Comparison of ENCODE assay signal across 21 mouse cellular contexts in the genomic region with DNA sequence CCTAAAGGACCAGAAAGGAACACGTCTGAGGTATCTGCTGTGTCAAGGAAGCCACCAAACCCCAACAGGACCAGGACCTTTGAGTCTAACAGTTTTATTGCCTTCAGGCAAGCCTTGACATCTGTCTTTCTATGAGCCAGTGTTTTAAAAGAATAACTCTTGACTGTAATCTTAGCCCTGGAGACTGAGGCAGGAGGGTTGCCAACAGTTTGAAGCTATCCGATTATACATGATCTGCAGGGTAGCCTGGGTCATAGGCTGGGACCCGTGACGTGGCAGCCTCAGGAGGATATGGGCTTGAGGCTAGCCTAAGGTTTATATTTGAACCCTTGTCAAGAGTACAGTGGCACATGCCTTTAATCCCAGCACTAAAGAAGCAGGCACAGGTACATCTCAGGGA.
"Had no signal": no experiment of that assay in that cellular context is flagged by ENCODE, and none has a peak within 500 bp of the region (broad histone marks: within the 10 kb centered on the region; RNA-seq: fewer than 3 reads in every experiment).

No protein-coding gene starts in this region.

- H3K27ac ChIP-seq: gastrocnemius, adult 2 months; hindbrain, embryonic 13.5 days; hindbrain, embryonic 15.5 days; hindbrain, postnatal 0 days; kidney, embryonic 15.5 days; kidney, postnatal 0 days; limb, embryonic 13.5 days; limb, embryonic 15.5 days; liver, embryonic 12.5 days; liver, embryonic 14.5 days had no signal

- H3K36me3 ChIP-seq: heart, embryonic 12.5 days; hindbrain, embryonic 13.5 days; hindbrain, embryonic 15.5 days; kidney, embryonic 15.5 days; limb, embryonic 13.5 days; limb, embryonic 15.5 days; liver, embryonic 12.5 days had no signal

- H3K27me3 ChIP-seq: heart, embryonic 12.5 days; hindbrain, embryonic 13.5 days; hindbrain, embryonic 15.5 days; kidney, embryonic 15.5 days; limb, embryonic 13.5 days; limb, embryonic 15.5 days had no signal

- H3K9me3 ChIP-seq: hindbrain, embryonic 13.5 days; hindbrain, embryonic 15.5 days; kidney, embryonic 15.5 days; limb, embryonic 13.5 days; limb, embryonic 15.5 days; liver, embryonic 12.5 days had no signal

- H3K4me1 ChIP-seq: hindbrain, embryonic 13.5 days; hindbrain, embryonic 15.5 days; kidney, embryonic 15.5 days; liver, embryonic 12.5 days had no signal

- H3K9ac ChIP-seq: heart, embryonic 12.5 days; hindbrain, embryonic 13.5 days; hindbrain, embryonic 15.5 days; kidney, embryonic 15.5 days; limb, embryonic 13.5 days; limb, embryonic 15.5 days; liver, embryonic 12.5 days; liver, embryonic 14.5 days had no signal

- DNase-seq: gastrocnemius, adult 2 months; gastrocnemius, postnatal 10 days; gastrocnemius, postnatal 25 days; heart, postnatal 10 days; kidney, adult 11 months; kidney, adult 2 months; kidney, adult 9 months; kidney, postnatal 14 days; kidney, postnatal 36 days; left cerebral cortex, postnatal 4 days; lung, adult 18-20 months had no signal

- H3K4me2 ChIP-seq: heart, embryonic 12.5 days; hindbrain, embryonic 13.5 days; hindbrain, embryonic 15.5 days; kidney, embryonic 15.5 days; limb, embryonic 13.5 days; limb, embryonic 15.5 days; liver, embryonic 12.5 days had no signal

- H3K4me3 ChIP-seq: gastrocnemius, adult 2 months; heart, embryonic 12.5 days; hindbrain, embryonic 13.5 days; hindbrain, embryonic 15.5 days; kidney, embryonic 15.5 days; limb, embryonic 13.5 days; limb, embryonic 15.5 days; liver, embryonic 12.5 days had no signal
